Mouse (Mus musculus) liver, postnatal 0 days (tissue): ENCODE measurements at regions not wholly inside any gene's neighbourhood (a gene's known extent, or its start where the extent isn't known, plus 50 kb on each side); places are given as distances from the start of the nearest gene placed in this dataset.

Source experiments
- ATAC-seq: fragments of 200-750 bp; cut with Nextera tagmentation; 2 replicates; pipeline ENCODE4 v1.8.0; 2017; ENCODE audit warnings: mild to moderate bottlenecking, moderate library complexity
- DNase-seq: peaks from one replicate; pipeline ENCODE4 v3.0.0-alpha.2; 2016
- H3K27ac ChIP-seq: fragments of 300-500 bp; sonication (generic); 2 replicates; pipeline ENCODE4 v1.5.1; 2014; ENCODE audit warnings: antibody characterized with exemption, moderate library complexity, mild to moderate bottlenecking, low read depth
- H3K27me3 ChIP-seq: fragments of 300-500 bp; sonication (generic); 2 replicates; pipeline ENCODE4 v1.6.1; 2014; ENCODE audit warnings: low read length, control low read depth, mixed read lengths; ENCODE audit not compliant: insufficient read depth
- H3K36me3 ChIP-seq: fragments of 300-500 bp; sonication (generic); replicated peaks from 2 replicates; pipeline ENCODE4 v1.6.1; 2014; ENCODE audit warnings: mild to moderate bottlenecking, control low read depth, low read length, moderate library complexity, mixed read lengths; ENCODE audit not compliant: insufficient read depth
- H3K4me1 ChIP-seq: fragments of 300-500 bp; sonication (generic); 2 replicates; pipeline ENCODE4 v1.6.1; 2014; ENCODE audit warnings: antibody characterized with exemption, mild to moderate bottlenecking, control low read depth; ENCODE audit not compliant: insufficient read depth
- H3K4me2 ChIP-seq: fragments of 300-500 bp; sonication (generic); 2 replicates; pipeline ENCODE4 v1.6.1; 2014; ENCODE audit warnings: low read depth, mild to moderate bottlenecking, low read length, moderate library complexity, mixed read lengths
- H3K4me3 ChIP-seq: fragments of 300-500 bp; sonication (generic); 2 replicates; pipeline ENCODE4 v1.5.1; 2014; ENCODE audit warnings: low read depth, low read length
- H3K9ac ChIP-seq: fragments of 300-500 bp; sonication (generic); replicated peaks from 2 replicates; pipeline ENCODE4 v1.6.1; 2014; ENCODE audit warnings: mild to moderate bottlenecking, moderate library complexity
- H3K9me3 ChIP-seq: fragments of 300-500 bp; sonication (generic); 2 replicates; pipeline ENCODE4 v1.6.1; 2016; ENCODE audit warnings: mild to moderate bottlenecking, control low read depth, low read length, mixed read lengths
- CTCF ChIP-seq: sonication (generic); IDR thresholded peaks from 2 replicates; pipeline ENCODE4 v1.5.1; 2016; ENCODE audit warnings: antibody characterized with exemption, low read depth
- EP300 ChIP-seq: IDR thresholded peaks from 2 replicates; pipeline ENCODE4 v1.6.1; 2016; ENCODE audit warnings: antibody characterized with exemption, low read depth, mild to moderate bottlenecking
- WGBS: fragments of 180-500 bp; shearing (Covaris S2); extraction: QIAGEN DNeasy Blood & Tissue Kit; methylation state at CpG from one replicate; pipeline ENCODE4 v1.1.7; 2014; ENCODE audit not compliant: insufficient replicate concordance; 5-methylcytosine and 5-hydroxymethylcytosine counted together

DNA sequence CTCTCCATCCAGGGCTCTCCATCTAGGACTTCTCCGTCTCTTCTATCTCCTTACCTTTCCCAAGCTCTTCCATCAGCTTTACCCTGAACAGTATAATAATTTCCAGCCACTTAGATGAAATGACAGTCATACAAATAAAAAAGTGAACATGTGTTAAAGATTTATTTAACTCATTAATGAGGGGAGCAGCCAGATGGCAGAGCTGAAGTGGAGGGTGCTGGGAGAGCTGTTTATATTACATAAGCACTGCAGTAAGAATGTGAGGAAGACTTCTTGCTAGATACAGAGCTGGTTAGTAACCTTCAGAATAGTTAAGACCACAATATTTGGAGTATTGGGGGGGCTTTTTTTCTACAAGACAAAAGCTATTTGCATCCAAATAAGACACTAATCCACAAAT, 234.9 kb downstream of the Gm12728 start:
- no peak for ATAC-seq
- H3K4me1 ChIP-seq = no peaks in the 10 kb centered on the region
- no peak overlapping the region for H3K4me3 ChIP-seq
- H3K27me3 ChIP-seq = no peaks in the 10 kb centered on the region
- H3K9me3 ChIP-seq = no peaks in the 10 kb centered on the region
- DNase-seq = no peak
- no peak overlapping the region for H3K9ac ChIP-seq
- H3K4me2 ChIP-seq = no peak overlapping the region
- no peak overlapping the region for H3K27ac ChIP-seq
- TF ChIP-seq EP300 (no peak), CTCF (no peak)
- WGBS = 88% methylated on average over 1 of the region's 1 CpGs
- H3K36me3 ChIP-seq = no peaks in the 10 kb centered on the region

DNA sequence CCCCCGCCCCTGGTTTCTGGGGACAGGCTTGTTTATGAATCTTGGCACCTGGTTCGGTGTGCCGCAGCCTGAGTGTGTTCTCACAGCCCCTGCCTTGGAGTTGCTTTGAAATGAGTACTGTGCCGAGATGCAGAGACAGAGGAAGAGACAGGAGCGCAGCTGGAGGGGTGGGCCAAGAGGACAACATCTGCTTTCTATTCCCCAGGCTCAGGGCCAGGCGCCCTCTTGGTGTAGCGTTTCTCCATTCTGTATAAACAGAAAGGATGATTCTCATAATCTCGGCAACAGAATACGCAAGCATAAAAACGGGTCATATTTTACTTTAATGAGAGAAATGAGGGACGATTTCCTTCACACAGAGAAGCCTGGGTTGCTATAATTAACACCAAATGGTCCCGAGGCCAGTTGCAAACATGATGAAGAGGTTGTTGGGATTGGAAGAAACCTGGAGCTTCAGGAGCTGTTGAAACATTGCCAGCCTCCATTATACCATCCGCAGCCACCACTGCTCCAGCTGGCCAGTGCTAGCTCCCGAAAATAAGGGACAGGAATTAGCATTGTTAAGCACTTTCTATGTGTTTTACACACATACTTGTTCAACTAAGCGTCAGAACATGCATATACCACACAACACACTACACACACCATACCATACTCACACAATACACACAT, 236.4 kb downstream of the Gm12728 start:
- H3K4me2 ChIP-seq = no peak overlapping the region
- ATAC-seq = no peak
- no peak overlapping the region for H3K27ac ChIP-seq
- no peak overlapping the region for H3K4me3 ChIP-seq
- no peaks in the 10 kb centered on the region for H3K27me3 ChIP-seq
- 75% methylated on average over 15 of the region's 15 CpGs for whole genome bisulfite sequencing
- no peaks in the 10 kb centered on the region for H3K4me1 ChIP-seq
- no peaks in the 10 kb centered on the region for H3K36me3 ChIP-seq
- TF ChIP-seq EP300 = no peak
- TF ChIP-seq CTCF = no peak
- no peak for DNase-seq
- no peak overlapping the region for H3K9ac ChIP-seq
- H3K9me3 ChIP-seq = no peaks in the 10 kb centered on the region

DNA sequence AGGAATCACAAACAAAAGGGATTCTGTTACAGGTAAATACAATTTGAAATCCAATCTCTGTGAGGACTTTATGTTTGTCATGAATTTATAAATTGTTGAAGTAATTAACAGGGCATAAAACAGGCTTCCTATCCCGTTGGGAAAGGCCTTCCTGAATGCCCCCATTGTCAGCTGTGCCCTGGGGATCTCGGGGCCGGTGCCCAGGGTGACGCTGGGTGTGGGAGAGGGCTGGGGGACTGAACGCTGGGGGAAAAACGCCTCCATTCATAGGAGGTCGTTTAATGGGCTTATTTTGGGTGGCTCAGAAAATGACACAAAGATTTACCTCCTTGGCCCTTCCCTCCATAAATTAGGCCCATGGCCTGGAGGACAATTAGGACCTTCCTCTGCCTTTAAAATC, 250.7 kb downstream of the Gm12728 start:
- WGBS = 61% methylated on average over 7 of the region's 7 CpGs
- no peak for TF ChIP-seq EP300
- TF ChIP-seq CTCF = no peak
- H3K4me2 ChIP-seq = no peak overlapping the region
- no peak overlapping the region for H3K9ac ChIP-seq
- no peak for ATAC-seq
- H3K9me3 ChIP-seq = no peaks in the 10 kb centered on the region
- H3K36me3 ChIP-seq = no peaks in the 10 kb centered on the region
- no peaks in the 10 kb centered on the region for H3K27me3 ChIP-seq
- H3K27ac ChIP-seq = no peak overlapping the region
- no peaks in the 10 kb centered on the region for H3K4me1 ChIP-seq
- no peak overlapping the region for H3K4me3 ChIP-seq
- no peak for DNase-seq

DNA sequence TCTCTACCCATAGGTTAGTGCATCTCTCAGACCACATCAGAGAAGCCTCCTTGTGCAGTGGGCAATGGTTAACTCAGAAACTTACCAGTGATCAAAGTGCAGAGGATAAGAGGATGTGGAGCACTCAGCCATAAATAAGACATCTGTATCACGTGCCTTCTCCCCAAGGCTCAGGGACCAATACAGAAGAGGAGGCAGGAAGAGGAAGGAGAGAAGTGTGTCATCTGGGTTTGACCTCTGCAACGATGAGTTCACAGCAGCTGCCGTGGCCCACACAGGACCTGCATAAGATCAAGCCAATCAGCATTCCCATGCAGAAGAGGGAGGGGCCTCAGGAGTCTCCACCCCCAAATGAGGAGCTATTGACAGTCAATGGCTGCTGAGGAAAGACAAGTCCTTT, 252.8 kb downstream of the Gm12728 start:
- 28% methylated on average over 3 of the region's 3 CpGs for WGBS
- Histone ChIP-seq H3K9me3 (no peaks in the 10 kb centered on the region), H3K4me3 (no peak overlapping the region), H3K36me3 (no peaks in the 10 kb centered on the region), H3K27ac (no peak overlapping the region), H3K9ac (no peak overlapping the region), H3K4me2 (no peak overlapping the region), H3K4me1 (no peaks in the 10 kb centered on the region), H3K27me3 (no peaks in the 10 kb centered on the region)
- no peak for DNase-seq
- TF ChIP-seq EP300 (no peak), CTCF (no peak)
- no peak for ATAC-seq

DNA sequence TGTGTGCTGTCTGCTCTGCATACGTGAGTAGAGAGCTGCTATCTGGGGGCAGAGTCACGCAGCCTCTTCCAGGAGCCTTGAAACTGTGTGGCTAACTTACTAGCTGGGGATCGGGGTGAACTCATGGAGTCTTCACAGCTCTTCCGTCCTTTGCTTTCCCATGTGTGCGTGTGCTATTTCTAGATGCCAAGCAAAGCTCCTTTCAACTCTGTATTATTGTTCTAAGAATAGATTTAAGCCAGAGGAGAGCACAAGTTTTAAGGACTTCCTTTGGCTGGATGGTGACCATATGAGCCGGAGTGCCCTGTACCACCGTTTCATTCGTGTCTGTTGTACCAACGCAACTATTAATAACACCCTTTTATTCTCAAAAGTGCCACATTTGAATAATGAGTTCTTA, 254.0 kb downstream of the Gm12728 start:
- DNase-seq (no peak), ATAC-seq (no peak)
- Histone ChIP-seq H3K4me3 (no peak overlapping the region), H3K27me3 (no peaks in the 10 kb centered on the region), H3K4me2 (no peak overlapping the region), H3K9me3 (no peaks in the 10 kb centered on the region), H3K9ac (no peak overlapping the region), H3K36me3 (no peaks in the 10 kb centered on the region), H3K4me1 (no peaks in the 10 kb centered on the region), H3K27ac (no peak overlapping the region)
- WGBS = 81% methylated on average over 9 of the region's 9 CpGs
- TF ChIP-seq CTCF (no peak), EP300 (no peak)

DNA sequence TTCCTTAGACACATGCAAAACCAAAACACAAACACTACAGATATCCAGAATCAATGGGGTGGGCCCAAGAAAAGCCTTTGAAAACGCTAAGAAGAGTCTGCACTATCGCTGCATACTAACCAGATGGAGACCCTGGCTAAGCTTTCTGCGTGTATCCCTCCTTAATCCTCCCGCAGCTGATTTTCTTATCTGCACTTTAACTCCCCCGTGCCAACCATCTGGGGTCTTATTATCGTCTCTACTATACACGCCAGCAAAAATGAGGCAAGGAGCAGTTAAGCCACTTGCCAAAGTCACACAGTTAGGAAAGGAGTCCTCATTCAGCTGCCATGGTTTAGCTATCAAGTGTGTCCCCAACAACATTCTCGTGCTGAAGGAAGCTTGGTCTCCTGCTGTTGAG, 258.4 kb downstream of the Gm12728 start:
- ATAC-seq (no peak), DNase-seq (no peak)
- Histone ChIP-seq H3K27me3 (no peaks in the 10 kb centered on the region), H3K4me1 (no peaks in the 10 kb centered on the region), H3K4me3 (no peak overlapping the region), H3K4me2 (no peak overlapping the region), H3K9me3 (no peaks in the 10 kb centered on the region), H3K9ac (no peak overlapping the region), H3K36me3 (no peaks in the 10 kb centered on the region), H3K27ac (no peak overlapping the region)
- WGBS = 57% methylated on average over 8 of the region's 8 CpGs
- TF ChIP-seq EP300 (no peak), CTCF (no peak)

DNA sequence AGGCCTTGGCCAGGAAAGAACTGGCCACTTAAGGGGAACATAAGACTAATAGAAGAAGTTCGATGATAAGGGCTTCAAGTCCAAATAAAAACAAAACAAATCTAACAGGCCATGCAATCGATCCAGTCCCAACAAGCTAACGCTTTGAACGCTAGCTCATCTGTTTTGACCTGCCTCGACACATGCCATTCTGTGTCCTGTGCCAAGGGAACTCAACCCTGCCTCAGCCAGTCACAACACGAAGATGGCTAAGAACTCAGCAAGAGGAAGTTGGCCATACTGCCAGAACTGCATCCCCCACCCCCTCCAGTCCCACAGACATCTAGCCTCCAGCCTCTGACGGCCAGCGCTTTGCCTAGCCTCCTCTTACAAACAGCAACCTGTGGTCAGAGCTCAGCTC, 259.1 kb downstream of the Gm12728 start:
- no peak for DNase-seq
- Histone ChIP-seq H3K4me1 (no peaks in the 10 kb centered on the region), H3K27ac (no peak overlapping the region), H3K4me3 (no peak overlapping the region), H3K36me3 (no peaks in the 10 kb centered on the region), H3K9me3 (no peaks in the 10 kb centered on the region), H3K9ac (no peak overlapping the region), H3K27me3 (no peaks in the 10 kb centered on the region), H3K4me2 (no peak overlapping the region)
- 59% methylated on average over 8 of the region's 8 CpGs for WGBS
- TF ChIP-seq EP300 = no peak
- TF ChIP-seq CTCF = no peak
- no peak for ATAC-seq
